Mouse (Mus musculus): Measurements from ENCODE around the gene Tmco5.
"Not testable (repeated sequence)": the region's sequence is repeated elsewhere in the genome, so short reads cannot be mapped to it uniquely, and the experiment has no call there.

Tmco5 gene

GRCm38 (mm10) chr2:116922580-116923500 is 44.3 kb downstream of the Tmco5 start:
- no peak for DNase-seq (ENCODE audit: low read depth, low spot score)

- no peak for DNase-seq (ENCODE audit: low read depth, low spot score)
Observed at GRCm38 (mm10) chr2:116923684-116924083, 45.2 kb downstream of the Tmco5 start.

- DNase-seq (ENCODE audit: low read depth, low spot score) = no peak
Observed at GRCm38 (mm10) chr2:116924292-116924691, 45.8 kb downstream of the Tmco5 start.

- no peak for DNase-seq (ENCODE audit: low read depth, low spot score)
Observed at GRCm38 (mm10) chr2:116925230-116925629, 46.7 kb downstream of the Tmco5 start.

GRCm38 (mm10) chr2:116932218-116932617 is 53.7 kb downstream of the Tmco5 start:
- DNase-seq (ENCODE audit: low read depth, low spot score) = no peak

GRCm38 (mm10) chr2:116934236-116934635 is 55.7 kb downstream of the Tmco5 start:
- not testable (repeated sequence) for DNase-seq (ENCODE audit: low read depth, low spot score)

GRCm38 (mm10) chr2:116934776-116935175 is 56.3 kb downstream of the Tmco5 start:
- no peak for DNase-seq (ENCODE audit: low read depth, low spot score)

GRCm38 (mm10) chr2:116936371-116936770 is 57.9 kb downstream of the Tmco5 start:
- no peak for DNase-seq (ENCODE audit: low read depth, low spot score)

- no peak for DNase-seq (ENCODE audit: low read depth, low spot score)
Observed at GRCm38 (mm10) chr2:116937166-116937565, 58.7 kb downstream of the Tmco5 start.

GRCm38 (mm10) chr2:116941816-116942215 is 63.3 kb downstream of the Tmco5 start:
- no peak for DNase-seq (ENCODE audit: low read depth, low spot score)
